Mouse (Mus musculus) lung, adult 2 months (tissue): ENCODE measurements around the gene Ftsj1.

Experiments used
- CTCF ChIP-seq: fragments of 200-500 bp; IDR thresholded peaks from 2 replicates; pipeline ENCODE4 v1.5.1; 2011; ENCODE audit warnings: mild to moderate bottlenecking, low read length, control low read depth; ENCODE audit not compliant: insufficient read depth
- POLR2A ChIP-seq: fragments of 200-500 bp; IDR thresholded peaks from 2 replicates; pipeline ENCODE4 v1.6.1; 2011; ENCODE audit warnings: low read depth, mild to moderate bottlenecking, control low read depth, low read length, borderline replicate concordance; ENCODE audit errors: extremely low read depth

DNA sequence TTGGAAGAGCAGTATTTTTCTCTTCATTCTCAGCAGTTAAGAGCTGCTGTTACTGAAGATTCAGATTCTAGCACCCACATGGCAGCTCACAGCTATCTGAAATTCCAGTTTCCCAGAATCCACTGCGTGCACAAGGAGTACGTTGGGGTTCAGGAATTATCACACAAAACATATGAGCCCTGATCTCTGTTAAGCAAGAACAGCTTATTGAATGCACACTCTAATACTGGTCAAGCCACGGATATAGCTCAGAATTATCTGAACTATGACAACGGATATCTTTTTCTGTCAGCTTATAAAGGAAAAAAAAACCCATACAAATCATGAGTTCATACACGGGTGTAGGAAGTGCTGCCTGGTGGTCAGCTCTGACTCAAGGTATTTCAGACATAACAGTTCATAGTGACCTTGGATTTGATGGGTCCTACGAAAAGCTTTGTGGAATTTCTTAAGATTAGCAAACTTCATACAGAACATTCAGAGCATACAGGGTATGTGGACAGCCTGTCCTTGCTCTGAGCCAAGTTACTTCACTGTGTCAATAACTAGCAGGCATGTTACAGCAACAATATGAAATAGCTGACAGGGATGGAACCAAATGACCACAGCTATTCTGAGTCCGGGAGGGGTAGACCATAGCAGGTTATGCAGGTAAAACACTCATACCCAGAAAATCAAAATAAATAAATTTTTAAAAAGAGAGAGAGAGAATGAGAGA lies 40.6 kb downstream of the Ftsj1 start:
- TF ChIP-seq CTCF (no peak), POLR2A (no peak)
